Mouse (Mus musculus): ENCODE data around the gene Trim24. TPM values are rescaled to one million over a fixed set of nuclear protein-coding genes. Genes with fewer than 3 reads are reported as not detected.

Trim24 gene
- polyA plus RNA-seq, 1 experiment: not detected

GRCm38 (mm10) chr6:37895646-37896435 lies 25.2 kb downstream of the Trim24 start:
- H3K4me3 ChIP-seq (ENCODE audit: insufficient read depth, low read depth, low read length): no peak overlapping the region
- H3K27ac ChIP-seq (ENCODE audit: insufficient read depth, low read depth, low read length): no peak overlapping the region
- 63% methylated on average over 5 of the region's 5 CpGs for WGBS
- TF ChIP-seq CTCF (IDR thresholded peaks at IDR 0.05; ENCODE audit: insufficient read depth, low read depth, low read length) (no peak), POLR2A (IDR thresholded peaks at IDR 0.05; ENCODE audit: insufficient read depth, low read depth, low read length) (no peak)
- H3K4me1 ChIP-seq (ENCODE audit: control insufficient read depth, insufficient read depth, low read length): peaks cover 3% of the 10 kb centered on the region

DNA sequence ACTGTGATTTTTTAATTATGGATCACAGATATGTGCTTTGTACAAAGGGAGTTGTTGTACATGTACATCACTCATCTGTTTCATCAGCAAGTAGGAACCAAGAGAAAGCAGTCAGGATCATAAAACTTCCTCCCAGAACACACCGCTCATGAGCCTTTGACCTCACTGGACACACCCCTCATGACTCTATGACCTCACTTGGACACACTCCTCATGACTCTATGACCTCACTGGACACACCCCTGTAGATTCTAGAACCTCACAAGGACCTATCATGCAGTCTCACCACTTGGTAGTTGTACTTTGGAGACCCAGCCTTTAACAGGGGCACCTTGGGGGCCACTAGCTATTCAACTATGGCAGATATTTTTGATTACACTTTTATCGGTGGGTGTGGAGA lies 29.6 kb downstream of the Trim24 start:
- Histone ChIP-seq H3K4me3 (ENCODE audit: insufficient read depth, low read depth, low read length) (no peak overlapping the region), H3K4me1 (ENCODE audit: control insufficient read depth, insufficient read depth, low read length) (peaks cover 3% of the 10 kb centered on the region)
- TF ChIP-seq POLR2A (IDR thresholded peaks at IDR 0.05; ENCODE audit: insufficient read depth, low read depth, low read length) (no peak), CTCF (IDR thresholded peaks at IDR 0.05; ENCODE audit: insufficient read depth, low read depth, low read length) (no peak)

GRCm38 (mm10) chr6:37901791-37902190 lies 31.2 kb downstream of the Trim24 start:
- Histone ChIP-seq H3K27ac (ENCODE audit: insufficient read depth, low read depth, low read length) (no peak overlapping the region), H3K4me1 (ENCODE audit: control insufficient read depth, insufficient read depth, low read length) (no peaks in the 10 kb centered on the region), H3K4me3 (ENCODE audit: insufficient read depth, low read depth, low read length) (no peak overlapping the region)
- TF ChIP-seq POLR2A (IDR thresholded peaks at IDR 0.05; ENCODE audit: insufficient read depth, low read depth, low read length) (no peak), CTCF (IDR thresholded peaks at IDR 0.05; ENCODE audit: insufficient read depth, low read depth, low read length) (no peak)
- 75% methylated on average over 2 of the region's 2 CpGs for WGBS

More for the DNA sequence above, 29.6 kb downstream of the Trim24 start:
- 95% methylated on average over 2 of the region's 2 CpGs for WGBS
- no peak overlapping the region for H3K27ac ChIP-seq (ENCODE audit: insufficient read depth, low read depth, low read length)

DNA sequence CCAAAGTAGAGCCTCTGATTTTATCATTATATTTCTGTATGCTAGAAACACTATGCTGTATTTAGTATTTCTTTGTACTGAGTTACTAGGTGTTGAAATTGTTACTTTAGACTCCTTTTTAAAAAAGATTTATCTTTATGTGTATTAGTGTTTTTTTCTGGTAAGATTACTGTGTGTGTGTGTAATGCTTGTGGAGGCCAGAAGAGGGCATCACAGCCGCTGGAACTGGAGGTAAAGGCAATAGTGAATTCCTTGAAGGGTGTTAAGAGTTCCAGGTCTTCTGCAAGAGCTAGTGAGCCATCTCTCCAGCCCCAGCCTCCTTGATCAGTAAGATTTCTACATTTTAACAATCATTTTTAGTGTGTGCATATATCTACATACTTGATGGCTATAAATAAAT lies 33.2 kb downstream of the Trim24 start:
- 93% methylated on average over 1 of the region's 1 CpGs for WGBS
- H3K27ac ChIP-seq (ENCODE audit: insufficient read depth, low read depth, low read length): no peak overlapping the region

GRCm38 (mm10) chr6:37913525-37913924 lies 42.9 kb downstream of the Trim24 start:
- no peak overlapping the region for H3K27ac ChIP-seq (ENCODE audit: insufficient read depth, low read depth, low read length)
- whole genome bisulfite sequencing: 70% methylated on average over 2 of the region's 2 CpGs
- TF ChIP-seq CTCF (IDR thresholded peaks at IDR 0.05; ENCODE audit: insufficient read depth, low read depth, low read length): no peak
- no peaks in the 10 kb centered on the region for H3K4me1 ChIP-seq (ENCODE audit: control insufficient read depth, insufficient read depth, low read length)
- no peak overlapping the region for H3K4me3 ChIP-seq (ENCODE audit: insufficient read depth, low read depth, low read length)

More for the DNA sequence above, 33.2 kb downstream of the Trim24 start:
- no peak overlapping the region for H3K4me3 ChIP-seq (ENCODE audit: insufficient read depth, low read depth, low read length)
- TF ChIP-seq POLR2A (IDR thresholded peaks at IDR 0.05; ENCODE audit: insufficient read depth, low read depth, low read length) (no peak), CTCF (IDR thresholded peaks at IDR 0.05; ENCODE audit: insufficient read depth, low read depth, low read length) (no peak)
- no peaks in the 10 kb centered on the region for H3K4me1 ChIP-seq (ENCODE audit: control insufficient read depth, insufficient read depth, low read length)

GRCm38 (mm10) chr6:37925104-37925503 lies 54.5 kb downstream of the Trim24 start:
- 100% methylated on average over 1 of the region's 1 CpGs for WGBS
- Histone ChIP-seq H3K4me1 (ENCODE audit: control insufficient read depth, insufficient read depth, low read length) (no peaks in the 10 kb centered on the region), H3K4me3 (ENCODE audit: insufficient read depth, low read depth, low read length) (no peak overlapping the region), H3K27ac (ENCODE audit: insufficient read depth, low read depth, low read length) (no peak overlapping the region)
- TF ChIP-seq POLR2A (IDR thresholded peaks at IDR 0.05; ENCODE audit: insufficient read depth, low read depth, low read length) (no peak), CTCF (IDR thresholded peaks at IDR 0.05; ENCODE audit: insufficient read depth, low read depth, low read length) (no peak)

DNA sequence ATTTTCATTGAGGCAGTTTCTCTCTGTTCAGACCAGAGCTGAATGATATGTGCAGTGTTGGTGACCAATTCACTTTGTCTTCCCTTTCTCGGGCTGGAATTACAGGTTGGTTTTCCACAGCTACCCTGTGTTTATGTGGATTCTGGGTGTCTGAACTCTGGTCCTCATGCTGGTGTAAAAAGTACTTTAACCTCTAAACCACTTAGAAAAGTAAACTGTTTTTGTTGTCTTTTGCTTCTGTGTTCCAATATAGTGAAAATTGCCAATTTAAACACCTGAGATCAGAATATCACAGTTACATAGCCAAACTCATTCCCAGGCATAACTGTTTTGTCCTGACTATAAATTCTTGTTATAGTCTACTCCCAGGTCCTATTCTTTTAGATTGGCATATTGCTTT lies 56.1 kb downstream of the Trim24 start:
- Histone ChIP-seq H3K4me1 (ENCODE audit: control insufficient read depth, insufficient read depth, low read length) (no peaks in the 10 kb centered on the region), H3K4me3 (ENCODE audit: insufficient read depth, low read depth, low read length) (no peak overlapping the region), H3K27ac (ENCODE audit: insufficient read depth, low read depth, low read length) (no peak overlapping the region)
- WGBS: 94% methylated on average over 1 of the region's 1 CpGs
- no peak for TF ChIP-seq POLR2A (IDR thresholded peaks at IDR 0.05; ENCODE audit: insufficient read depth, low read depth, low read length)
- no peak for TF ChIP-seq CTCF (IDR thresholded peaks at IDR 0.05; ENCODE audit: insufficient read depth, low read depth, low read length)

- H3K4me1 ChIP-seq (ENCODE audit: control insufficient read depth, insufficient read depth, low read length): peaks cover 6% of the 10 kb centered on the region
- TF ChIP-seq POLR2A (IDR thresholded peaks at IDR 0.05; ENCODE audit: insufficient read depth, low read depth, low read length) (no peak), CTCF (IDR thresholded peaks at IDR 0.05; ENCODE audit: insufficient read depth, low read depth, low read length) (no peak)
- no peak overlapping the region for H3K27ac ChIP-seq (ENCODE audit: insufficient read depth, low read depth, low read length)
- H3K4me3 ChIP-seq (ENCODE audit: insufficient read depth, low read depth, low read length): no peak overlapping the region
- WGBS: 43% methylated on average over 6 of the region's 6 CpGs
Measured at GRCm38 (mm10) chr6:37936498-37936897, 65.9 kb downstream of the Trim24 start.

- 76% methylated on average over 6 of the region's 6 CpGs for WGBS
- Histone ChIP-seq H3K4me1 (ENCODE audit: control insufficient read depth, insufficient read depth, low read length) (no peaks in the 10 kb centered on the region), H3K4me3 (ENCODE audit: insufficient read depth, low read depth, low read length) (no peak overlapping the region), H3K27ac (ENCODE audit: insufficient read depth, low read depth, low read length) (no peak overlapping the region)
- TF ChIP-seq CTCF (IDR thresholded peaks at IDR 0.05; ENCODE audit: insufficient read depth, low read depth, low read length): no peak
- no peak for TF ChIP-seq POLR2A (IDR thresholded peaks at IDR 0.05; ENCODE audit: insufficient read depth, low read depth, low read length)
Measured at GRCm38 (mm10) chr6:37951306-37951705, 80.7 kb downstream of the Trim24 start.

All from olfactory bulb, adult 2 months (tissue).